Mouse (Mus musculus) CD4-positive, CD25-positive, alpha-beta regulatory T cell, adult 2 months (primary cell): ENCODE results near the gene Gm10720.
"Not testable (repeated sequence)": the region's sequence is repeated elsewhere in the genome, so short reads cannot be mapped to it uniquely, and the experiment has no call there.

Experiments used
- DNase-seq: peaks from one replicate; pipeline ENCODE4 v3.0.0-alpha.2; 2012; ENCODE audit warnings: low read depth, low spot score

Gene Gm10720

GRCm38 (mm10) chr9:3024912-3025467 is 9.5 kb downstream of the Gm10720 start, which contains the start of gene Gm10717:
TSS of gene Gm10717 (plus strand) at chr9:3025417.
- DNase-seq, result not testable (repeated sequence)

GRCm38 (mm10) chr9:3025653-3026052 is 10.2 kb downstream of the Gm10720 start:
- DNase-seq, result not testable (repeated sequence)

GRCm38 (mm10) chr9:3026136-3026535 is 10.7 kb downstream of the Gm10720 start:
- DNase-seq, result not testable (repeated sequence)

GRCm38 (mm10) chr9:3026741-3027140 is 11.3 kb downstream of the Gm10720 start:
- not testable (repeated sequence) for DNase-seq

GRCm38 (mm10) chr9:3027200-3027599 is 11.7 kb downstream of the Gm10720 start:
- peak; percentile 47 for DNase-seq

GRCm38 (mm10) chr9:3029276-3030000 is 14.0 kb downstream of the Gm10720 start:
- DNase-seq, result not testable (repeated sequence)

- DNase-seq, result peak; percentile 80
Observed at GRCm38 (mm10) chr9:3030677-3031318, 15.3 kb downstream of the Gm10720 start.

GRCm38 (mm10) chr9:3034299-3034698 is 18.8 kb downstream of the Gm10720 start, which contains the start of gene Gm17535:
TSS of gene Gm17535 (plus strand) at chr9:3034599.
- not testable (repeated sequence) for DNase-seq

- DNase-seq, result not testable (repeated sequence)
Observed at GRCm38 (mm10) chr9:3036577-3036976, 21.1 kb downstream of the Gm10720 start, which contains the start of gene Gm10715. TSS of gene Gm10715 (plus strand) at chr9:3036877.

GRCm38 (mm10) chr9:3038161-3038560 is 22.7 kb downstream of the Gm10720 start:
- peak; percentile 12 for DNase-seq
